Mouse (Mus musculus): Measurements from ENCODE around the gene Oas1a. TPM values are rescaled to one million over a fixed set of nuclear protein-coding genes. Genes with fewer than 3 reads are reported as not detected.
"Not testable (repeated sequence)": the region's sequence is repeated elsewhere in the genome, so short reads cannot be mapped to it uniquely, and the experiment has no call there.

Gene Oas1a
- polyA plus RNA-seq, 1 experiment from 2014 or later: 3.1 TPM

DNA sequence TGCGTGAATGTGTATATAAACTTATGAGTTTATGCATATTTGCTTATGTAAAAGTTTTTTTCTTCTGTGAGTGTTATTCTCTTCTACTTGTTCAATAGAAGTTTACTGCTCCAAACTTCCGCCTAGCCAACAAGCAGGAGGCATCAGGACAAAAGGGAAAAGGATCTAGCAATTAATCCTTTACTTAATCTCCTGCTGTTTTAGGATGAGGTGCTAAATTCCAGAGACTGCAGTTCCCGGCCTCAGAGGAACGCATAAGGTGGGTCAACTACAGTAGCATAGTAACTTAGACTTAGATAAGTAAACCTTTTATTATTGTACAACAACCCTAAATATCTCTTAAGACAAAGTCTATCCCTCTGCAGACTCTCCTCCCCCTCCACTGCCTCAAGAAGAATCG is 26.6 kb upstream of the Oas1a start:
- TF ChIP-seq EP300 (IDR thresholded peaks at IDR 0.05): no peak
- TF ChIP-seq CTCF (IDR thresholded peaks at IDR 0.05): no peak
- no peaks in the 10 kb centered on the region for H3K4me1 ChIP-seq (ENCODE audit: insufficient read depth, low read depth, low read length)
- H3K36me3 ChIP-seq (ENCODE audit: insufficient read depth, low read length): no peaks in the 10 kb centered on the region
- H3K27ac ChIP-seq (ENCODE audit: low read length): no peak overlapping the region
- 23% methylated on average over 5 of the region's 5 CpGs for WGBS
- H3K9me3 ChIP-seq (ENCODE audit: low read length): no peaks in the 10 kb centered on the region
- ATAC-seq: no peak
- H3K4me2 ChIP-seq (replicated peaks; ENCODE audit: low read depth, low read length): no peak overlapping the region
- H3K9ac ChIP-seq (replicated peaks; ENCODE audit: low read depth): no peak overlapping the region
- H3K27me3 ChIP-seq (replicated peaks; ENCODE audit: insufficient read depth, low read length): no peaks in the 10 kb centered on the region
- no peak overlapping the region for H3K4me3 ChIP-seq (ENCODE audit: low read depth, low read length)
- no peak for DNase-seq (ENCODE audit: low spot score)

GRCm38 (mm10) chr5:120927036-120927435 is 19.7 kb upstream of the Oas1a start:
- Histone ChIP-seq H3K4me2 (replicated peaks; ENCODE audit: low read depth, low read length) (no peak overlapping the region), H3K4me3 (ENCODE audit: low read depth, low read length) (no peak overlapping the region), H3K9me3 (ENCODE audit: low read length) (no peaks in the 10 kb centered on the region), H3K9ac (replicated peaks; ENCODE audit: low read depth) (no peak overlapping the region), H3K4me1 (ENCODE audit: insufficient read depth, low read depth, low read length) (no peaks in the 10 kb centered on the region), H3K27ac (ENCODE audit: low read length) (no peak overlapping the region), H3K36me3 (ENCODE audit: insufficient read depth, low read length) (no peaks in the 10 kb centered on the region), H3K27me3 (replicated peaks; ENCODE audit: insufficient read depth, low read length) (no peaks in the 10 kb centered on the region)
- TF ChIP-seq EP300 (IDR thresholded peaks at IDR 0.05) (no peak), CTCF (IDR thresholded peaks at IDR 0.05) (peak; percentile 39)
- ATAC-seq (no peak), DNase-seq (ENCODE audit: low spot score) (no peak)
- 0% methylated on average over 1 of the region's 1 CpGs for WGBS

GRCm38 (mm10) chr5:120926311-120926710 is 19.0 kb upstream of the Oas1a start:
- not testable (repeated sequence) for H3K36me3 ChIP-seq (ENCODE audit: insufficient read depth, low read length); H3K4me3 ChIP-seq (ENCODE audit: low read depth, low read length); H3K9me3 ChIP-seq (ENCODE audit: low read length); ATAC-seq; H3K27me3 ChIP-seq (replicated peaks; ENCODE audit: insufficient read depth, low read length); H3K4me1 ChIP-seq (ENCODE audit: insufficient read depth, low read depth, low read length); H3K4me2 ChIP-seq (replicated peaks; ENCODE audit: low read depth, low read length); H3K27ac ChIP-seq (ENCODE audit: low read length); H3K9ac ChIP-seq (replicated peaks; ENCODE audit: low read depth); DNase-seq (ENCODE audit: low spot score)
- WGBS: 56% methylated on average over 2 of the region's 2 CpGs

GRCm38 (mm10) chr5:120924520-120924919 is 17.2 kb upstream of the Oas1a start:
- not testable (repeated sequence) for H3K4me3 ChIP-seq (ENCODE audit: low read depth, low read length); H3K36me3 ChIP-seq (ENCODE audit: insufficient read depth, low read length); H3K27ac ChIP-seq (ENCODE audit: low read length); H3K4me2 ChIP-seq (replicated peaks; ENCODE audit: low read depth, low read length); H3K9ac ChIP-seq (replicated peaks; ENCODE audit: low read depth); ATAC-seq; H3K27me3 ChIP-seq (replicated peaks; ENCODE audit: insufficient read depth, low read length); H3K4me1 ChIP-seq (ENCODE audit: insufficient read depth, low read depth, low read length); DNase-seq (ENCODE audit: low spot score); H3K9me3 ChIP-seq (ENCODE audit: low read length)
- WGBS: 71% methylated on average over 4 of the region's 4 CpGs

- H3K4me2 ChIP-seq (replicated peaks; ENCODE audit: low read depth, low read length): no peak overlapping the region
- H3K4me3 ChIP-seq (ENCODE audit: low read depth, low read length): no peak overlapping the region
- H3K9me3 ChIP-seq (ENCODE audit: low read length): no peaks in the 10 kb centered on the region
- no peak overlapping the region for H3K9ac ChIP-seq (replicated peaks; ENCODE audit: low read depth)
- 60% methylated on average over 4 of the region's 4 CpGs for WGBS
- ATAC-seq: no peak
- H3K36me3 ChIP-seq (ENCODE audit: insufficient read depth, low read length): no peaks in the 10 kb centered on the region
- no peak for DNase-seq (ENCODE audit: low spot score)
- TF ChIP-seq CTCF (IDR thresholded peaks at IDR 0.05) (no peak), EP300 (IDR thresholded peaks at IDR 0.05) (no peak)
- H3K27me3 ChIP-seq (replicated peaks; ENCODE audit: insufficient read depth, low read length): no peaks in the 10 kb centered on the region
- H3K27ac ChIP-seq (ENCODE audit: low read length): no peak overlapping the region
- H3K4me1 ChIP-seq (ENCODE audit: insufficient read depth, low read depth, low read length): no peaks in the 10 kb centered on the region
Measured at GRCm38 (mm10) chr5:120923969-120924368, 16.6 kb upstream of the Oas1a start.

DNA sequence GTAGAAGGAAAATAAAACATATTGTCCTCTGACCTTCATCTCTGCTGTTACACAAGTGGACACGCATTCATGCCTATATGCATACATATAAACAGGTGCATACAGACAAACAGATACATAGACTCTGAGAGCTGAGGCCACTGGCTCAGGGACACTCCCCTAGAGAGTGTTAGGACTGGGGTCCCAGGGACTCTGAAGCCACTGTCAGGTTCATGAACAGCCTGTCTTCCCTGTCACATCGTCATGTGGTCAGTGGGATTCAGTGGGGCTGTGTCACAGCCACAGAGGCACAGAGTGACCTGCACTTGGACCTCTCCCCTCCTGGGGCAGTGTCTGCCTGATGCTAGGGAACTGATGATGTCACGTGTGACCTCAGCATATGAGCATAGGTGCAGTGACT is 13.0 kb upstream of the Oas1a start:
- no peak for ATAC-seq
- H3K27ac ChIP-seq (ENCODE audit: low read length): no peak overlapping the region
- DNase-seq (ENCODE audit: low spot score): no peak
- no peaks in the 10 kb centered on the region for H3K36me3 ChIP-seq (ENCODE audit: insufficient read depth, low read length)
- no peaks in the 10 kb centered on the region for H3K27me3 ChIP-seq (replicated peaks; ENCODE audit: insufficient read depth, low read length)
- H3K4me2 ChIP-seq (replicated peaks; ENCODE audit: low read depth, low read length): no peak overlapping the region
- 61% methylated on average over 3 of the region's 3 CpGs for WGBS
- H3K9me3 ChIP-seq (ENCODE audit: low read length): no peaks in the 10 kb centered on the region
- no peak overlapping the region for H3K9ac ChIP-seq (replicated peaks; ENCODE audit: low read depth)
- no peak overlapping the region for H3K4me3 ChIP-seq (ENCODE audit: low read depth, low read length)
- H3K4me1 ChIP-seq (ENCODE audit: insufficient read depth, low read depth, low read length): no peaks in the 10 kb centered on the region
- TF ChIP-seq CTCF (IDR thresholded peaks at IDR 0.05): no peak
- no peak for TF ChIP-seq EP300 (IDR thresholded peaks at IDR 0.05)

GRCm38 (mm10) chr5:120919156-120919935 is 12.0 kb upstream of the Oas1a start:
- not testable (repeated sequence) for H3K4me1 ChIP-seq (ENCODE audit: insufficient read depth, low read depth, low read length); H3K27ac ChIP-seq (ENCODE audit: low read length); ATAC-seq; H3K4me3 ChIP-seq (ENCODE audit: low read depth, low read length); H3K9ac ChIP-seq (replicated peaks; ENCODE audit: low read depth); DNase-seq (ENCODE audit: low spot score); H3K4me2 ChIP-seq (replicated peaks; ENCODE audit: low read depth, low read length); H3K27me3 ChIP-seq (replicated peaks; ENCODE audit: insufficient read depth, low read length); H3K9me3 ChIP-seq (ENCODE audit: low read length); H3K36me3 ChIP-seq (ENCODE audit: insufficient read depth, low read length)
- 52% methylated on average over 2 of the region's 2 CpGs for WGBS

DNA sequence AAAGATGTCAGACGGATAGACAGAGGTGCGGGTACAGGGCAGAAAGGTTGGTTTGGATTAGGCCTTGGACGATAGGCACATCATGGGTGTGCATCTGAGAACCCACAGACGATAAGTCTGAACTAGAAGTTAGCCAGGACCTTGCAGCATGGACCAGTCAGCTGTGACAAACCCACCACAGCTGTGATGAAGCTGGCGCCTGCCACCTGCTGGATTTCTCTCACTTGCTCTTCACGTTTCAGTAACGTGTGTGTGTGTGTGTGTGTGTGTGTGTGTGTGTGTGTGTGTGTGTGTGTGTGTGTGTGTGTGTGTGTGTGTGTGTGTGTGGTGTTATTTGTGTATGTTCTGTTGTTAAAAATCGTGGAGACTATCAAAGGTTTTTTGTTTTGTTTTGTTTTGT is 6.9 kb upstream of the Oas1a start, which contains the start of gene Oas1d:
Gene Oas1d, plus strand, starts transcription at position 333 of the 400 bp plus-strand sequence.
- H3K27ac ChIP-seq (ENCODE audit: low read length); H3K4me3 ChIP-seq (ENCODE audit: low read depth, low read length); H3K4me1 ChIP-seq (ENCODE audit: insufficient read depth, low read depth, low read length); H3K9ac ChIP-seq (replicated peaks; ENCODE audit: low read depth); DNase-seq (ENCODE audit: low spot score); H3K9me3 ChIP-seq (ENCODE audit: low read length); H3K36me3 ChIP-seq (ENCODE audit: insufficient read depth, low read length); H3K4me2 ChIP-seq (replicated peaks; ENCODE audit: low read depth, low read length); H3K27me3 ChIP-seq (replicated peaks; ENCODE audit: insufficient read depth, low read length); ATAC-seq: not testable (repeated sequence)
- 38% methylated on average over 8 of the region's 8 CpGs for WGBS

All from lung, postnatal 0 days (tissue).